Mouse (Mus musculus) retina, embryonic 14.5 days (tissue): ENCODE data around the gene Gm6993.
A peak's percentile ranks its signal among the peaks of the same experiment; 100 is the strongest.

Experiments used
- DNase-seq: peaks from one replicate; pipeline ENCODE4 v3.0.0-alpha.2; 2015; ENCODE audit warnings: low spot score

Gm6993 gene

GRCm38 (mm10) chr12:31271361-31272011, 30.9 kb downstream of the Gm6993 start:
- peak; percentile 46 for DNase-seq

- DNase-seq: no peak
Measured at GRCm38 (mm10) chr12:31272012-31272735, 31.6 kb downstream of the Gm6993 start.

GRCm38 (mm10) chr12:31272846-31273245, 32.3 kb downstream of the Gm6993 start:
- DNase-seq: no peak

GRCm38 (mm10) chr12:31273646-31274045, 33.1 kb downstream of the Gm6993 start:
- DNase-seq: no peak

GRCm38 (mm10) chr12:31275411-31275810, 34.8 kb downstream of the Gm6993 start:
- no peak for DNase-seq

- no peak for DNase-seq
Measured at GRCm38 (mm10) chr12:31278270-31278669, 37.7 kb downstream of the Gm6993 start.

GRCm38 (mm10) chr12:31280318-31280717, 39.7 kb downstream of the Gm6993 start:
- DNase-seq: no peak

- no peak for DNase-seq
Measured at GRCm38 (mm10) chr12:31281100-31281591, 40.6 kb downstream of the Gm6993 start.

GRCm38 (mm10) chr12:31282241-31282640, 41.7 kb downstream of the Gm6993 start:
- DNase-seq: no peak

- DNase-seq: no peak
Measured at GRCm38 (mm10) chr12:31283131-31283530, 42.6 kb downstream of the Gm6993 start.

- DNase-seq: no peak
Measured at GRCm38 (mm10) chr12:31283617-31284136, 43.1 kb downstream of the Gm6993 start.

- DNase-seq: no peak
Measured at GRCm38 (mm10) chr12:31289046-31289445, 48.5 kb downstream of the Gm6993 start.
